Mouse (Mus musculus) brain, embryonic 14.5 days (tissue): ENCODE measurements around the gene Fam78a. TPM values are rescaled to one million over a fixed set of nuclear protein-coding genes. Genes with fewer than 3 reads are reported as not detected.

Experiments used
- DNase-seq: peaks from one replicate; pipeline ENCODE4 v3.0.0-alpha.2; 2011; ENCODE audit warnings: low read depth
- CTCF ChIP-seq: fragments of 200-500 bp; IDR thresholded peaks from 2 replicates; pipeline ENCODE4 v1.5.1; 2012; ENCODE audit warnings: inconsistent platforms, mild to moderate bottlenecking, moderate library complexity, borderline replicate concordance; ENCODE audit not compliant: insufficient read depth, insufficient read length; ENCODE audit errors: extremely low read depth
- POLR2A ChIP-seq: fragments of 200-500 bp; IDR thresholded peaks from 2 replicates; pipeline ENCODE4 v1.6.1; 2012; ENCODE audit warnings: mild to moderate bottlenecking, inconsistent platforms, borderline replicate concordance; ENCODE audit not compliant: poor library complexity, insufficient read depth, insufficient read length, severe bottlenecking; ENCODE audit errors: extremely low read depth
- polyA plus RNA-seq: library from polyadenylated mRNA; depleted of rRNA; stranded (reverse); fragments of >200 nt; gene quantifications from 2 replicates; pipeline ENCODE4 v1.2.3, GENCODE M21; 2012

The Fam78a gene
- polyA plus RNA-seq, 1 experiment = 0.86 TPM

- no peak for TF ChIP-seq CTCF
- TF ChIP-seq POLR2A = no peak
- no peak for DNase-seq
These were observed 4.0 kb downstream of the Fam78a start for GRCm38 (mm10) chr2:32080681-32081080.

GRCm38 (mm10) chr2:32079191-32079725, 5.4 kb downstream of the Fam78a start:
- DNase-seq = no peak
- TF ChIP-seq CTCF = no peak
- no peak for TF ChIP-seq POLR2A

- no peak for TF ChIP-seq POLR2A
- TF ChIP-seq CTCF = no peak
These were observed 6.1 kb downstream of the Fam78a start for GRCm38 (mm10) chr2:32078522-32078921.

GRCm38 (mm10) chr2:32077744-32078143, 6.9 kb downstream of the Fam78a start:
- TF ChIP-seq CTCF (no peak), POLR2A (no peak)
- no peak for DNase-seq

More at GRCm38 (mm10) chr2:32078522-32078921, 6.1 kb downstream of the Fam78a start:
- no peak for DNase-seq

- no peak for TF ChIP-seq CTCF
- no peak for TF ChIP-seq POLR2A
- DNase-seq = no peak
These were observed 9.3 kb downstream of the Fam78a start for GRCm38 (mm10) chr2:32075368-32075767.

- TF ChIP-seq POLR2A = no peak
- TF ChIP-seq CTCF = no peak
- DNase-seq = no peak
These were observed 10.3 kb downstream of the Fam78a start for GRCm38 (mm10) chr2:32074404-32074803.

GRCm38 (mm10) chr2:32070747-32071146, 13.9 kb downstream of the Fam78a start:
- TF ChIP-seq CTCF (no peak), POLR2A (no peak)
- DNase-seq = no peak

GRCm38 (mm10) chr2:32068811-32069607, 15.6 kb downstream of the Fam78a start:
- no peak for TF ChIP-seq CTCF
- TF ChIP-seq POLR2A = no peak
- no peak for DNase-seq

- TF ChIP-seq CTCF (no peak), POLR2A (no peak)
- no peak for DNase-seq
These were observed 18.7 kb downstream of the Fam78a start for GRCm38 (mm10) chr2:32066005-32066404.

GRCm38 (mm10) chr2:32065371-32065791, 19.3 kb downstream of the Fam78a start:
- DNase-seq = no peak
- TF ChIP-seq POLR2A (no peak), CTCF (no peak)

- no peak for TF ChIP-seq CTCF
- no peak for TF ChIP-seq POLR2A
- DNase-seq = peak; percentile 23
These were observed 19.7 kb downstream of the Fam78a start for GRCm38 (mm10) chr2:32064913-32065312.
